Mouse (Mus musculus) testis, adult 2 months (tissue): ENCODE measurements around the gene Zdhhc20.

Source experiments
- CTCF ChIP-seq: fragments of 200-500 bp; IDR thresholded peaks from 2 replicates; pipeline ENCODE4 v1.5.1; 2012; ENCODE audit warnings: low read depth, mild to moderate bottlenecking, inconsistent platforms, low read length, moderate library complexity; ENCODE audit not compliant: control insufficient read depth, insufficient read depth, insufficient replicate concordance
- POLR2A ChIP-seq: fragments of 200-500 bp; IDR thresholded peaks from 2 replicates; pipeline ENCODE4 v1.6.1; 2012; ENCODE audit warnings: low read depth, mild to moderate bottlenecking, inconsistent platforms, low read length, moderate library complexity; ENCODE audit not compliant: control insufficient read depth

DNA sequence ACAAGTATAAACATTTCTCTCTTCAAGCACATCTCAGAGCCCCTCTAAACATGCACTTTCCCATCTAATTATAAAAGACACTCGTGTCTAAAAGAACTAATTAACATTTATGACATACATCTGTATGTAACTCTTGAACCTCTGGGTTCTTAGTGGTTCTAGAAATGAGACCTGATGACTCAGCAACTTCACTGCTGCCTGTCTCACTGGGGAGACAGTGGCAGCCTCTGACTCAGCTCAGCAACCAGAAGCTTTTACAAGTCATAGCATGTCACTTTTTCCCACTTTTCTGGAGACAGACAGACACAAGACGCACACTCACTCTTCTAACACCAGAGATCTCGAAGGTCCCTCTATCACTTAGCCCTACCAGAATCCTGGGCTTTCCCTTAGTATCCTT is 39.7 kb downstream of the Zdhhc20 start:
- TF ChIP-seq CTCF (no peak), POLR2A (no peak)
